Mouse (Mus musculus) forebrain, embryonic 12.5 days (tissue): ENCODE data around the gene Anks3. TPM values are rescaled to one million over a fixed set of nuclear protein-coding genes. Genes with fewer than 3 reads are reported as not detected.
A peak's percentile ranks its signal among the peaks of the same experiment; 100 is the strongest.

Source experiments
- ATAC-seq: fragments of 200-750 bp; cut with Nextera tagmentation; 2 replicates; pipeline ENCODE4 v1.8.0; 2017; ENCODE audit warnings: moderate TSS enrichment; ENCODE audit not compliant: low FRiP score
- H3K27ac ChIP-seq: fragments of 300-500 bp; sonication (generic); 2 replicates; pipeline ENCODE4 v1.5.1; 2016; ENCODE audit warnings: mild to moderate bottlenecking
- H3K27me3 ChIP-seq: fragments of 300-500 bp; sonication (generic); 2 replicates; pipeline ENCODE4 v1.6.1; 2016; ENCODE audit warnings: mild to moderate bottlenecking
- H3K36me3 ChIP-seq: fragments of 300-500 bp; sonication (generic); replicated peaks from 2 replicates; pipeline ENCODE4 v1.6.1; 2016; ENCODE audit warnings: mild to moderate bottlenecking
- H3K4me1 ChIP-seq: fragments of 300-500 bp; sonication (generic); 2 replicates; pipeline ENCODE4 v1.6.1; 2016
- H3K4me2 ChIP-seq: fragments of 300-500 bp; sonication (generic); 2 replicates; pipeline ENCODE4 v1.6.1; 2016; ENCODE audit warnings: mild to moderate bottlenecking, moderate library complexity
- H3K4me3 ChIP-seq: fragments of 300-500 bp; sonication (generic); replicated peaks from 2 replicates; pipeline ENCODE4 v1.5.1; 2016; ENCODE audit warnings: mild to moderate bottlenecking
- H3K9ac ChIP-seq: fragments of 300-500 bp; sonication (generic); 2 replicates; pipeline ENCODE4 v1.6.1; 2016; ENCODE audit warnings: mild to moderate bottlenecking
- H3K9me3 ChIP-seq: fragments of 300-500 bp; sonication (generic); 2 replicates; pipeline ENCODE4 v1.6.1; 2016
- WGBS: fragments of 180-500 bp; shearing (Covaris S2); methylation state at CpG from one replicate; pipeline ENCODE4 v1.1.7; 2016; 5-methylcytosine and 5-hydroxymethylcytosine counted together
- polyA plus RNA-seq: library from polyadenylated mRNA; unstranded; fragments of >200 nt; fragmentation: Nextera tagmentation; extraction: Ambion mirVana; gene quantifications from 2 replicates; pipeline ENCODE4 v1.2.1, GENCODE M21; 2016

Gene Anks3
- polyA plus RNA-seq, 1 experiment from 2014 or later: 53.3 TPM

- no peak for ATAC-seq
- Histone ChIP-seq H3K27me3 (no peaks in the 10 kb centered on the region), H3K9me3 (no peaks in the 10 kb centered on the region), H3K4me2 (peak within 1 kb of the TSS; percentile 96), H3K27ac (peak within 1 kb of the TSS; percentile 76), H3K9ac (peak within 1 kb of the TSS; percentile 90), H3K36me3 (peaks cover 79% of the 10 kb centered on the region), H3K4me3 (peak within 1 kb of the TSS; percentile 76), H3K4me1 (peaks cover 19% of the 10 kb centered on the region)
- 4% methylated on average over 2 of the region's 2 CpGs for WGBS
Measured at GRCm38 (mm10) chr16:4938461-4938860, 25.5 kb downstream of the Anks3 start, which contains the start of gene Nudt16l1. Gene Nudt16l1, plus strand, starts transcription at chr16:4938761.

- Histone ChIP-seq H3K4me3 (no peak overlapping the region), H3K27ac (no peak overlapping the region), H3K9me3 (no peaks in the 10 kb centered on the region), H3K9ac (no peak overlapping the region), H3K27me3 (no peaks in the 10 kb centered on the region), H3K4me2 (no peak overlapping the region), H3K4me1 (peaks cover 19% of the 10 kb centered on the region), H3K36me3 (peaks cover 79% of the 10 kb centered on the region)
- 89% methylated on average over 8 of the region's 8 CpGs for WGBS
- no peak for ATAC-seq
Measured at GRCm38 (mm10) chr16:4937351-4938190, 26.4 kb downstream of the Anks3 start.

GRCm38 (mm10) chr16:4935931-4936703, 27.9 kb downstream of the Anks3 start:
- H3K36me3 ChIP-seq: peaks cover 79% of the 10 kb centered on the region
- no peaks in the 10 kb centered on the region for H3K9me3 ChIP-seq
- no peak for ATAC-seq
- H3K4me1 ChIP-seq: peaks cover 19% of the 10 kb centered on the region
- H3K27me3 ChIP-seq: no peaks in the 10 kb centered on the region
- WGBS: 93% methylated on average over 10 of the region's 10 CpGs
- H3K4me2 ChIP-seq: no peak overlapping the region
- no peak overlapping the region for H3K9ac ChIP-seq
- no peak overlapping the region for H3K27ac ChIP-seq
- H3K4me3 ChIP-seq: no peak overlapping the region

GRCm38 (mm10) chr16:4935430-4935829, 28.6 kb downstream of the Anks3 start:
- Histone ChIP-seq H3K36me3 (peaks cover 79% of the 10 kb centered on the region), H3K27me3 (no peaks in the 10 kb centered on the region), H3K4me3 (no peak overlapping the region), H3K27ac (no peak overlapping the region), H3K9me3 (no peaks in the 10 kb centered on the region), H3K4me2 (no peak overlapping the region), H3K9ac (no peak overlapping the region), H3K4me1 (peaks cover 18% of the 10 kb centered on the region)
- 97% methylated on average over 31 of the region's 31 CpGs for WGBS
- ATAC-seq: no peak

- ATAC-seq: no peak
Measured at GRCm38 (mm10) chr16:4932429-4932828, 31.6 kb downstream of the Anks3 start.

GRCm38 (mm10) chr16:4928474-4928873, 35.5 kb downstream of the Anks3 start:
- Histone ChIP-seq H3K36me3 (peaks cover 94% of the 10 kb centered on the region), H3K9me3 (no peaks in the 10 kb centered on the region), H3K27ac (no peak overlapping the region), H3K4me2 (no peak overlapping the region), H3K4me1 (no peaks in the 10 kb centered on the region), H3K4me3 (no peak overlapping the region), H3K9ac (no peak overlapping the region), H3K27me3 (no peaks in the 10 kb centered on the region)
- no peak for ATAC-seq
- WGBS: 92% methylated on average over 2 of the region's 2 CpGs

More at GRCm38 (mm10) chr16:4932429-4932828, 31.6 kb downstream of the Anks3 start:
- no peaks in the 10 kb centered on the region for H3K27me3 ChIP-seq
- H3K27ac ChIP-seq: no peak overlapping the region
- peaks cover 96% of the 10 kb centered on the region for H3K36me3 ChIP-seq
- H3K4me1 ChIP-seq: no peaks in the 10 kb centered on the region
- no peaks in the 10 kb centered on the region for H3K9me3 ChIP-seq
- no peak overlapping the region for H3K9ac ChIP-seq
- no peak overlapping the region for H3K4me2 ChIP-seq
- WGBS: 88% methylated on average over 3 of the region's 3 CpGs
- no peak overlapping the region for H3K4me3 ChIP-seq

- Histone ChIP-seq H3K9ac (no peak overlapping the region), H3K36me3 (peaks cover 94% of the 10 kb centered on the region), H3K4me2 (no peak overlapping the region), H3K27ac (no peak overlapping the region), H3K9me3 (no peaks in the 10 kb centered on the region), H3K4me1 (no peaks in the 10 kb centered on the region), H3K4me3 (no peak overlapping the region), H3K27me3 (no peaks in the 10 kb centered on the region)
- ATAC-seq: no peak
- WGBS: 97% methylated on average over 7 of the region's 7 CpGs
Measured at GRCm38 (mm10) chr16:4927967-4928366, 36.0 kb downstream of the Anks3 start.

GRCm38 (mm10) chr16:4923996-4924395, 40.0 kb downstream of the Anks3 start:
- Histone ChIP-seq H3K4me2 (no peak overlapping the region), H3K27ac (no peak overlapping the region), H3K9ac (no peak overlapping the region), H3K4me3 (no peak overlapping the region), H3K9me3 (no peaks in the 10 kb centered on the region), H3K27me3 (no peaks in the 10 kb centered on the region), H3K36me3 (peaks cover 66% of the 10 kb centered on the region), H3K4me1 (no peaks in the 10 kb centered on the region)
- ATAC-seq: no peak
- 92% methylated on average over 5 of the region's 5 CpGs for WGBS

- WGBS: 96% methylated on average over 6 of the region's 6 CpGs
- Histone ChIP-seq H3K4me1 (no peaks in the 10 kb centered on the region), H3K4me2 (no peak overlapping the region), H3K9me3 (no peaks in the 10 kb centered on the region), H3K27ac (no peak overlapping the region), H3K4me3 (no peak overlapping the region), H3K36me3 (peaks cover 56% of the 10 kb centered on the region), H3K9ac (no peak overlapping the region), H3K27me3 (no peaks in the 10 kb centered on the region)
- ATAC-seq: no peak
Measured at GRCm38 (mm10) chr16:4922481-4922880, 41.5 kb downstream of the Anks3 start.

- Histone ChIP-seq H3K36me3 (peaks cover 50% of the 10 kb centered on the region), H3K4me1 (no peaks in the 10 kb centered on the region), H3K9me3 (no peaks in the 10 kb centered on the region), H3K4me2 (no peak overlapping the region), H3K27ac (no peak overlapping the region), H3K4me3 (no peak overlapping the region), H3K9ac (no peak overlapping the region), H3K27me3 (no peaks in the 10 kb centered on the region)
- 86% methylated on average over 4 of the region's 4 CpGs for WGBS
- ATAC-seq: no peak
Measured at GRCm38 (mm10) chr16:4920556-4920955, 43.4 kb downstream of the Anks3 start.

GRCm38 (mm10) chr16:4916608-4917007, 47.4 kb downstream of the Anks3 start:
- Histone ChIP-seq H3K4me1 (peaks cover 3% of the 10 kb centered on the region; the same call in 1 of the 2 replicates), H3K4me3 (no peak overlapping the region), H3K27ac (no peak overlapping the region), H3K9ac (no peak overlapping the region), H3K36me3 (peaks cover 37% of the 10 kb centered on the region), H3K9me3 (no peaks in the 10 kb centered on the region), H3K4me2 (no peak overlapping the region), H3K27me3 (no peaks in the 10 kb centered on the region)
- 91% methylated on average over 2 of the region's 2 CpGs for WGBS
- no peak for ATAC-seq

- Histone ChIP-seq H3K9ac (no peak overlapping the region), H3K4me1 (peaks cover 3% of the 10 kb centered on the region; the same call in 1 of the 2 replicates), H3K36me3 (peaks cover 44% of the 10 kb centered on the region), H3K9me3 (no peaks in the 10 kb centered on the region), H3K27ac (no peak overlapping the region), H3K4me2 (no peak overlapping the region), H3K27me3 (no peaks in the 10 kb centered on the region), H3K4me3 (no peak overlapping the region)
- ATAC-seq: no peak
- WGBS: 91% methylated on average over 3 of the region's 3 CpGs
Measured at GRCm38 (mm10) chr16:4915931-4916330, 48.1 kb downstream of the Anks3 start.
